Mouse (Mus musculus): ENCODE measurements around the gene Sult6b2. TPM values are rescaled to one million over a fixed set of nuclear protein-coding genes. Genes with fewer than 3 reads are reported as not detected.

Gene Sult6b2
- total RNA-seq (2014; fragmentation: Nextera tagmentation) (not detected in 2 replicates), total RNA-seq (2017) (0.16 TPM in 1 of 2 replicates, not detected in the other), polyA plus RNA-seq (2012) (not detected in 2 replicates)

GRCm38 (mm10) chr6:142804402-142804801, at the start of gene Sult6b2:
Gene Sult6b2 (minus strand): TSS chr6:142804502.
- Histone ChIP-seq H3K4me3 (ENCODE audit: low read depth, low read length) (no peak within 1 kb of the TSS), H3K4me1 (ENCODE audit: insufficient read depth, low read depth, low read length) (peaks cover 51% of the 10 kb centered on the region), H3K27me3 (ENCODE audit: insufficient read depth, low read length) (no peaks in the 10 kb centered on the region; the same call in 1 of the 2 replicates), H3K36me3 (replicated peaks) (no peaks in the 10 kb centered on the region), H3K9me3 (replicated peaks) (no peaks in the 10 kb centered on the region)
- ATAC-seq (ENCODE audit: extremely low read depth, insufficient number of reproducible peaks, low FRiP score, poor library complexity, severe bottlenecking), result no peak
- TF ChIP-seq CTCF (IDR thresholded peaks at IDR 0.05; ENCODE audit: low read depth, low read length) (no peak), GATA2 (IDR thresholded peaks at IDR 0.05; ENCODE audit: borderline replicate concordance, low read depth, low read length) (no peak), POLR2AphosphoS5 (IDR thresholded peaks at IDR 0.05; ENCODE audit: insufficient replicate concordance, low read depth, low read length) (no peak), GATA1 (IDR thresholded peaks at IDR 0.05; ENCODE audit: borderline replicate concordance, low read length) (no peak), TAL1 (conservative IDR thresholded peaks at IDR 0.05; ENCODE audit: low read depth, low read length) (no peak)
- no peak for DNase-seq (ENCODE audit: low spot score)

DNA sequence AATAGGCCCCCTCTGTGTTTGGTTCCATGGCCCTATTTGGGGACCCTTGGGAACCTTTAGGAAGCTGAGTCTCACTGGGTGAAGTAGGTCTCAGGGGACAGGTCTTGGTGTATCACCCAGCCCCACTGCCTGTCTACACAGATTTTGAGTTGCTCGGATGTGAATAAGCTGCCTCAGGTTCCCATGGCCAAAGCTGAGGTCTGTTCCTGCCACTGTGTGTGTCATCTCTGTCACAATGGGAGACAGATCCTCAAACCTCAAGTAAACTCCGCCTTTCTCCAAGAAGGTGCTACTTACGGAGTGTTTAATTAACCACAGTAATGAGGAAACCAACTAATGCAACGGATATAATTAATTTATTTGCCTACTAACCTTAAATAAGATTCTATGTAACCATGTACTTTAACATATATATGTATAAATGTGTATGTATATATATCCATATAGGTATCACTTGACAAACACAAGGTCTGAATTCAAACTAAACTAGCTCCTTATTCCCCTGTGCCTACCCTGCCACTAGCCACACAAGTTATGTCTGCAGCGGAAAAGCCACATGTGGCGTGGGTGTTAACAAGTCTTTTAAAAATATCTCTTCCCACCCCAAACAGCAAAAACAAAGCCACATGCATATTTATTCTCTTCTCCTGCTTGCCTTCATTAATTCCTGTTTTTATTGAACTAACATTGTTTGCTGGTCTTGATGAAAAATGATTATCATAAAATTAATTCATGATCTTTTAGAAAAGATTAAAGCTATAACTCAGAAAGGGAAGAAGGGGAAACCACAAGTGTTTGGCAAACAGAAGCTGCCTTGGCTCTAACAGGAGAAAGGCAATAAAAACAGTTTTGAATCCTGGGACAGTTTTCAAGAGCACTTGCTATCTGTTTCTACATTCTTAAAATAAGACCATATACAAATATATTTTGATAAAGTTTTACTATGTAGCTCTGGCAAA, 48.4 kb upstream of the Sult6b2 start:
- no peak for ATAC-seq (ENCODE audit: extremely low read depth, insufficient number of reproducible peaks, low FRiP score, poor library complexity, severe bottlenecking)
- Histone ChIP-seq H3K4me3 (ENCODE audit: low read depth, low read length) (no peak overlapping the region), H3K4me1 (ENCODE audit: insufficient read depth, low read depth, low read length) (peaks cover 12% of the 10 kb centered on the region), H3K36me3 (replicated peaks) (no peaks in the 10 kb centered on the region), H3K9me3 (replicated peaks) (no peaks in the 10 kb centered on the region), H3K27me3 (ENCODE audit: insufficient read depth, low read length) (peaks cover 21% of the 10 kb centered on the region)
- DNase-seq (ENCODE audit: low spot score), result no peak
- no peak for TF ChIP-seq TAL1 (conservative IDR thresholded peaks at IDR 0.05; ENCODE audit: low read depth, low read length)
- no peak for TF ChIP-seq POLR2AphosphoS5 (IDR thresholded peaks at IDR 0.05; ENCODE audit: insufficient replicate concordance, low read depth, low read length)
- TF ChIP-seq CTCF (IDR thresholded peaks at IDR 0.05; ENCODE audit: low read depth, low read length), result no peak
- no peak for TF ChIP-seq GATA2 (IDR thresholded peaks at IDR 0.05; ENCODE audit: borderline replicate concordance, low read depth, low read length)
- TF ChIP-seq GATA1 (IDR thresholded peaks at IDR 0.05; ENCODE audit: borderline replicate concordance, low read length), result no peak

GRCm38 (mm10) chr6:142850436-142850835, 46.1 kb upstream of the Sult6b2 start:
- no peak for TF ChIP-seq GATA2 (IDR thresholded peaks at IDR 0.05; ENCODE audit: borderline replicate concordance, low read depth, low read length)
- ATAC-seq (ENCODE audit: extremely low read depth, insufficient number of reproducible peaks, low FRiP score, poor library complexity, severe bottlenecking) (no peak), DNase-seq (ENCODE audit: low spot score) (no peak)
- H3K4me3 ChIP-seq (ENCODE audit: low read depth, low read length), result no peak overlapping the region
- peaks cover 20% of the 10 kb centered on the region for H3K27me3 ChIP-seq (ENCODE audit: insufficient read depth, low read length)
- no peaks in the 10 kb centered on the region for H3K9me3 ChIP-seq (replicated peaks)
- H3K36me3 ChIP-seq (replicated peaks), result no peaks in the 10 kb centered on the region
- peaks cover 6% of the 10 kb centered on the region for H3K4me1 ChIP-seq (ENCODE audit: insufficient read depth, low read depth, low read length)

DNA sequence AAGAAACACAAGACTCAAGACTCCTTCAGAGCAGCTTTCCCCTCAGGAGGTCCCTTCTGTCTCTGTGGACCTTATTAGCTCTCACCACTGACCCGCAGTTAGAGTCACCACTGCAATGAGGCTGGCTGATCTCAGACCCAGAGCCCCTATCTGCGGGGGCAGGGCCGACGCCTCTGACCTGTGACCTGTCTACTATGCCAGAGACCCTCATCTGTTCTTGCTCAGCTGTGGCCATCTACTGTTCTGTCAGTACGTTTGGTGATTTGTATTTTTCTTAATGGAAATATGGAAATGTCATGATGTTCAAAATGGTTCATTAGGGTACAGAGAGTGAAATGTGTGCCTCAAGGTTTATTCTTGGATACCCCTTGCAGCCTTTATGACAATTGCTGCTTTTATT, 45.0 kb upstream of the Sult6b2 start:
- DNase-seq (ENCODE audit: low spot score) (no peak), ATAC-seq (ENCODE audit: extremely low read depth, insufficient number of reproducible peaks, low FRiP score, poor library complexity, severe bottlenecking) (no peak)
- peaks cover 6% of the 10 kb centered on the region for H3K4me1 ChIP-seq (ENCODE audit: insufficient read depth, low read depth, low read length)
- H3K36me3 ChIP-seq (replicated peaks), result no peaks in the 10 kb centered on the region
- no peak overlapping the region for H3K4me3 ChIP-seq (ENCODE audit: low read depth, low read length)
- TF ChIP-seq TAL1 (conservative IDR thresholded peaks at IDR 0.05; ENCODE audit: low read depth, low read length) (no peak), CTCF (IDR thresholded peaks at IDR 0.05; ENCODE audit: low read depth, low read length) (no peak), POLR2AphosphoS5 (IDR thresholded peaks at IDR 0.05; ENCODE audit: insufficient replicate concordance, low read depth, low read length) (no peak), GATA2 (IDR thresholded peaks at IDR 0.05; ENCODE audit: borderline replicate concordance, low read depth, low read length) (no peak), GATA1 (IDR thresholded peaks at IDR 0.05; ENCODE audit: borderline replicate concordance, low read length) (no peak)
- no peaks in the 10 kb centered on the region for H3K9me3 ChIP-seq (replicated peaks)
- H3K27me3 ChIP-seq (ENCODE audit: insufficient read depth, low read length), result peaks cover 22% of the 10 kb centered on the region

DNA sequence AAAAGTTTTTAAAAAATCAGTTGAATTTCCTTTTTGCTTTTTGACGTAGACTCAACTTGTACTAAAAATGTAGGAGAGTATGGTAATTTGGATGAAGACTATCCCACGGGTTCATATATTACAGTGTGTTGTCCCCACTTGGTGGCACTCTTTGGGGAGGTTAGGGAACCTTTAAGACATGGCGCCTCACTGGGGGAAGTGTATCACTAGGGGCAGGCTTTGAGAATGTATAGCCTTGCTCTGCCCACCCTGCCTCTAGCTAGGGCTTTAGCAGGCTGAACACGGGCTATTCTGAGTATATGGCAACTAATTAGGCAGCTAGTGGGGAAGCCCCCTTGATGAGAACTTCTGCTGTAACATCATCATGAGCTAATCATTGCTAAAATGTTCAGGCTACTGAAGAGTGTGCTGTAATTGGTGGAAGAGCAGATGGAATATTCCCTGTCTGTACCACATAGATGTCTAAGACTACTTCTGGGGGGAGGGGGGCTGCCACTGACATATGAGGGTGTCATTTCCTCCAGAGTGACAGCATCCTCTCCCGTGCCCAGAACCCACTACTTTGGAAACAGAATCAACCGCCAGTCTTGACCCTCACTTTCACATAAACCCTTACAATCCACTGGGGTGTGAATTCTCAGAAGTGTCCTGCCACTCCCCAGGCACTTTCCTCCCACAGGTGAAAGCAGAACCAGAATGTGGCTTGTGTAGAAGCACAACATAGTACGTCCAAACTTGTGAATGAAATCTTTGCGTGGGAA, 43.8 kb upstream of the Sult6b2 start:
- ATAC-seq (ENCODE audit: extremely low read depth, insufficient number of reproducible peaks, low FRiP score, poor library complexity, severe bottlenecking), result no peak
- no peak overlapping the region for H3K4me3 ChIP-seq (ENCODE audit: low read depth, low read length)
- TF ChIP-seq POLR2AphosphoS5 (IDR thresholded peaks at IDR 0.05; ENCODE audit: insufficient replicate concordance, low read depth, low read length), result no peak
- H3K36me3 ChIP-seq (replicated peaks), result no peaks in the 10 kb centered on the region
- DNase-seq (ENCODE audit: low spot score), result no peak
- no peaks in the 10 kb centered on the region for H3K9me3 ChIP-seq (replicated peaks)
- no peaks in the 10 kb centered on the region for H3K4me1 ChIP-seq (ENCODE audit: insufficient read depth, low read depth, low read length)
- H3K27me3 ChIP-seq (ENCODE audit: insufficient read depth, low read length), result peaks cover 17% of the 10 kb centered on the region

GRCm38 (mm10) chr6:142846855-142847254, 42.6 kb upstream of the Sult6b2 start:
- TF ChIP-seq GATA2 (IDR thresholded peaks at IDR 0.05; ENCODE audit: borderline replicate concordance, low read depth, low read length), result no peak
- TF ChIP-seq CTCF (IDR thresholded peaks at IDR 0.05; ENCODE audit: low read depth, low read length), result no peak
- no peak for TF ChIP-seq TAL1 (conservative IDR thresholded peaks at IDR 0.05; ENCODE audit: low read depth, low read length)
- Histone ChIP-seq H3K27me3 (ENCODE audit: insufficient read depth, low read length) (peaks cover 14% of the 10 kb centered on the region), H3K9me3 (replicated peaks) (no peaks in the 10 kb centered on the region), H3K4me3 (ENCODE audit: low read depth, low read length) (no peak overlapping the region), H3K4me1 (ENCODE audit: insufficient read depth, low read depth, low read length) (no peaks in the 10 kb centered on the region), H3K36me3 (replicated peaks) (no peaks in the 10 kb centered on the region)
- no peak for ATAC-seq (ENCODE audit: extremely low read depth, insufficient number of reproducible peaks, low FRiP score, poor library complexity, severe bottlenecking)
- no peak for DNase-seq (ENCODE audit: low spot score)

All from G1E (cell line).